Mouse (Mus musculus): Measurements from ENCODE around the gene Ccl22. TPM values are rescaled to one million over a fixed set of nuclear protein-coding genes. Genes with fewer than 3 reads are reported as not detected.
A peak's percentile ranks its signal among the peaks of the same experiment; 100 is the strongest.

The Ccl22 gene
- not detected for total RNA-seq (2021)
- long read RNA-seq, experiment 1: 0 reads
- long read RNA-seq, experiment 2, partial matches to known transcripts: 0 of 1 reads
- long read RNA-seq, experiment 2, other reads (novel, unspliced or antisense): 0 of 1 reads

- intact Hi-C loops (cut with DNase I): no loop called here
- no peak for DNase-seq
These were observed at the start of gene Ccl22 for GRCm38 (mm10) chr8:94745476-94746184. TSS of gene Ccl22 (plus strand) at chr8:94745590.

DNA sequence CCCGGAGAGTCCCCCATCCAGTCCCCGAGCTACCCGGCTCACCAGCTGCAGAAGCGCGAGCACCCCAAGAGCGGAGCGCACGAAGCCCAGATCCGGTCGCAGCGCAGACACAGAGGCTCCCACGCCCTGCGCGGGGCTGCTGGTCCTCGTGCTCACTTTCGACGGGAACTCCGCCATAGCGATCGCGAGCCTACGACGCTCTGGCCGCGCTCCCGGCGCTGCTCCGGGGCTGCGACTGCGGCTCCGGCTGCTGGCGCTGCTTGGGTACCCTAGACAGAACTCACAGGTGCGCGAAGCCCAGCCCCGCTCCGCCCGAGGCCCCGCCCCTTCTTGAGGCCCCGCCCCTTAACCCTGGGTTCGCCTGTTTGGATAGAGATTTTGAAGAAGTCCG, 49.4 kb upstream of the Ccl22 start, which contains the start of gene Pllp:
Pllp (minus strand) TSS at position 285 of the 391 bp plus-strand sequence.
- intact Hi-C loops (cut with DNase I): no loop called here
- DNase-seq: no peak

DNA sequence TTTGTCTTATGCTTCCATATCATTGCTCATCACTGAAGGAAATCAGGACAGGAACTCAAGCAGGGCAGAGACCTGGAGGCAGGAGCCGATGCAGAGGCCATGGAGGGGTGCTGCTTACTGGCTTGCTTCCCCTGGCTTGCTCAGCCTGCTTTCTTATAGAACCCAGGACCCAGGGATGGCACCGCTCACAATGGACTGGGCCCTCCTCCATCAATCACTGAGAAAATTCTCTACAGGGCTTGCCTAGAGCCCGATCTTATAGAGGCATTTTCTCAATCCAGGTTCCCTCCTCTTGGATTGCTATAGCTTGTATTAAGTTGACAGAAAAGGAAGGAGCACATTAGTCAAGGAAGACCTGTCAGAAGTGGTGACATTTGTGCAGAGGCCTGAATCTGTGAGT, 48.8 kb upstream of the Ccl22 start:
- DNase-seq: no peak
- intact Hi-C loops (cut with DNase I): no loop called here

DNA sequence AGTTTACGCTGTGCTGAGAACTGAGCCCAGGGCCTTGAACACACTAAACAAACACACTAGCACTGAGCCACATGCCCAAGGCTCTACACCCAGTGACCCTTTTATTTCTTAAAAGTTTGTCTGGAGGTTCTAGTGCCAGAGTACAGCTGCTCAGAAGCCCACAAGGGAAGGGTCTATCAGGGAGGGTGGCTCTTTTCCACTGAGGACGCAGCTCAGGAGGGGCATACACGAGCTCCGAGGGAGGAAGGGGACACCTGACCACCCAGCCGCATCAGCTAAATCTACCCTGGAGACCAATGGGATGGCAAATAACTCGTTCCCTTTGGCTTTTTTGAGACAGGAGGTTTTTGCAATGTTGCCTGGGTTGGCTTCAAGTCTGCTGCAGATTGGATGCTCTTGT, 47.4 kb upstream of the Ccl22 start:
- intact Hi-C loops (cut with DNase I): no loop called here
- peak in 1 of 2 experiments; percentile 3 for DNase-seq

- DNase-seq: no peak
- intact Hi-C loops (cut with DNase I): no loop called here
These were observed 46.0 kb upstream of the Ccl22 start for GRCm38 (mm10) chr8:94699366-94699765.

DNA sequence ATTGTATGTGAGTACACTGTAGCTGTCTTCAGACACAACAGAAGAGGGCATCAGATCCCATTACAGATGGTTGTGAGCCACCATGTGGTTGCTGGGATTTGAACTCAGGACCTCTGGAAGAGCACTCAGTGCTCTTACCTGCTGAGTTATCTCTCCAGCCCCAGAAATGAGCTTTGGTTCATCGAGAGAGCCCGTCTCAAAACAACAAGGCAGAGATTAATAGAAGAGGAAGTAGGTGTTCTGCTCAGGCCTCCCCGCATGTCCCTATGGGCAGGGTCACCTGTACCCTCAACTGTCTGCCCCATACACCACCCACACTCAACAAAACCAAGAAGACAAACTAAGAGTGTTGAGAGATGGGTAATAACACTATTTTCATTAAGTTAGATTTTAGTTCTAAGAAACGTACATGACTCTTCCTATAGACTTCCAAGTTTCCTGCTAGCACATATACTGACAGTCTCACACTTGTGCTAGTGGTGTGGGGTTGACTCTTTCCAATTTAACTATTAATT, 44.9 kb upstream of the Ccl22 start:
- no peak for DNase-seq
- intact Hi-C loops (cut with DNase I): loop anchor here (5.0 kb wide), 2 partner anchors 173 to 207 kb away; no protein-coding TSS in a partner anchor

- intact Hi-C loops (cut with DNase I): loop anchor here (2.0 to 5.0 kb wide), 4 partner anchors 35 to 205 kb away; partner anchors contain the start of gene Arl2bp
- no peak for DNase-seq
These were observed 43.2 kb upstream of the Ccl22 start for GRCm38 (mm10) chr8:94702156-94702555.

DNA sequence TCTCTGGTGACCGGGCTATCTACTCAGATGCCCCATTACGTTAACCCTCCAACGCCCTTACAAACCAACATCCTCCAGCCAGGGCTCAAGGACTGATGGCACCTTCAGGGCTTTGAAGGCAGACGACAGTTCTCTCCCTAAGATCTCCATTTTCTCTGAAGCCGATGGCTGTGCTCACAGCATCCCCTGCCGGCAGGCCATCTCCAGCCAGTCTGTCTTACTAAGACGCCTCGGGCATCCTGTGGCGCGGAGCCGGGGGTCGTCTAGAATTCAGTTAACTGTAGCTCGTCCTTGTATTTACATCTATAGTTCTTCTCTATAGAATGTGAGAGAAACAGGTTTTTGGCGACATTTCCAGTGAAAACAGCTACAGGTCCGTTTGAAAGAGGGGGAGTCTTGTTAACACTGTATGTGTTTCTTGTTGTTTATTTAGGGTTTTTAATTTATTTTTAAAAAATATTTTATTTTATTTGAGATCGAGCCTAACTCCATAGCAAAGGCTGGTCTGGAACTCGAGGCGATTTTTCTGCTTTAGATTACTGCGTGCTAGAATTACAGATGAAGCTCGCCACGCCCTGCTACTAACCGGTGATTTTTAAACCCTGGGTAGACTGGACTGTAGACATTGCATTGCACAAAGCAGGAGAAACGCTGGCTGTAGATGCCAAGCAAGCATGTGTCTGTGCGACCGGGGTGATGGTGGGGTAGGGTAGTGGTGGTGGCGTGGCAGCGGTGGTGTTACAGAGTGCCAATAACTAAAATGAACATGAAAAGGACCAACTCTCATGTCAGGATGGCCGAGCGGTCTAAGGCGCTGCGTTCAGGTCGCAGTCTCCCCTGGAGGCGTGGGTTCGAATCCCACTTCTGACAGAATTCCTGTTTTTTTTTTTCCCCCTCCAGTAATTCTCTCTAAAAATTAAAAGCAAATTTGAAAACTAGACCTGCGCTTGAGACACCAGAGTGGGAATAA, 42.3 kb upstream of the Ccl22 start:
- DNase-seq: peak; percentile 71 to 74
- intact Hi-C loops (cut with DNase I): loop anchor here (1.0 to 5.0 kb wide), 5 partner anchors 36 to 213 kb away; partner anchors contain the start of gene Arl2bp

DNA sequence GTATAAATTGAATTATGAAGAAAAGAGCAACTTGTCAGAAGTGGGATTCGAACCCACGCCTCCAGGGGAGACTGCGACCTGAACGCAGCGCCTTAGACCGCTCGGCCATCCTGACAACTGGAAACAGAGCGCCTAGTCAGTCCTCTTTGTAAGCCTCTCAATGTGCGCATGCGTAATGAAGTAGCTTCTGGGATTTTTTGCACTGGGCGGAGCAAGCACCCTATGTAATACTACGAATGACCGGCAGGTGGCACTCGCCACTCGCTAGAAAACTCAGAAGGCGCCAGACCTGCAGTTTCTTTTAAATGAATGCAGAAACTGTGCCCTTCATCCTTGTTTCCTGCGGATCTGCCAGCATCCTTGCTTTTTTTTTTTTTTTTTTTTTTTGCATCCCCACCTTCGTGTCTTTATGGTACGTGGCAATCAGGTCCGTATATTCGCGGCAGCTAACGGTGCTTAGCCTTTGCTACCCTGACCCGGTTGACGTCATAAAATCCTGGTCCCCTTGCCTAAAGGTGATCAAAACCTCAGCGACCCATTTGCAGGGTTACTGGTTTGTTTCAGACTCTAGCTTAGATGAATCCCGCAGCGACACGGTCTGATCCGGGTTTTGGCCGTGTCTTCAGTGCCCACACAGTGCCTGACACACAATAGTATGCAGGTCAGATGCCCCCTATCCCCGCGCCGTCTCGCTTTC, 41.3 kb upstream of the Ccl22 start:
- DNase-seq: peak; percentile 92 to 98
- intact Hi-C loops (cut with DNase I): loop anchor here (1.0 to 5.0 kb wide), 6 partner anchors 37 to 214 kb away; partner anchors contain the start of gene Arl2bp

- intact Hi-C loops (cut with DNase I): loop anchor here (1.0 to 5.0 kb wide), 3 partner anchors 109 to 203 kb away; no protein-coding TSS in a partner anchor
- DNase-seq: no peak
These were observed 40.8 kb upstream of the Ccl22 start for GRCm38 (mm10) chr8:94704669-94704984.

GRCm38 (mm10) chr8:94705581-94706245, 39.7 kb upstream of the Ccl22 start:
- intact Hi-C loops (cut with DNase I): no loop called here
- no peak for DNase-seq

DNA sequence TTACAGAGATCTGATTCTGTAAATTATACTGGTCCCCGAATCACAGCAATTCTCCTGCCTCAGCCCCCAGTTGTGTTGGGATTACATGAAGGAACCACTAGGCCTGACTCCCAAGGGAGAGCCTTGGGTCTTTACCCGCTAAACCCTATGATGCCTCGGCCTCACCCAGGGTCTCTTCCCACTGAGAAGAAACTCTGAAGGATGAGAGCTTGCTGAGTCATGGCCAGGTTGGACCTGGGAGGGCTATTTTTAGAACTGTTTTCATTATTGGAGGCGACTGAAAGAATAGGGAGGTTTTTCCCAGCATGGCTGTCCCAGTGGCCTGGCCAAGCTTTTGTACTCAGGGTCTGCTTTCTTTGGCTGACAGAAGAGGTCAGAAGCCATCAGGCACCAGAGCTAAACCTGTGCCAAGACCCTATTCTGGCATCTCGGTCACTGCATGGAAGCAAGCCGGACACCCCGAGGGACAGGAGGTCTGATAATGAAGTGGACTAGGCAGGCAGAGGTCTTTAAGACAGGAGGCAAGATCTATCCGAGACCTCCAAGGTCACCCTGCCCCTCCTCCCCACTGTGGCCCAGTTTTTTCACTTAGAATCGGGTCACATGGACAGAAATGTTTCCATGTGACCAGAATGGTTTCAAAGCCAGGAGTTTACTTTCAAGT, 38.5 kb upstream of the Ccl22 start:
- no peak for DNase-seq
- intact Hi-C loops (cut with DNase I): no loop called here

DNA sequence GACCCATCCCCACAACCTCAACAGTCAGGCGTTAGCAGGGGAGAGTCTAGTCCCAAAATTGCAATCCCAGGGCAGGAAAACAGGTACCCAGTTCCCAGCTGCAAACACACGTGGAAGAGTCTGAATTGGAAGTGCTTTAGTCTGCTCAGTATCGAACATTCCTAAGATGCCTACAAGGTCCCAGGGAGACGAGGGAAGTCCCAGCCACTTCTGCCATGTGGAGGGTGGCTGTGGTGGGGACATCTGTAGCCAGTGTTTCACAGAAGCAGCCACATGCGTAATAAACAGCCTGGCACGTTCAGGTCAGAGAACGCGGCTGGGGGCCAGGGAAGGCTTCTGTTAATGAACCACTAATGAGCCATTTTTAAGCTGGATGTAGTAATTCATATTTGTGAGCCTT, 35.1 kb upstream of the Ccl22 start:
- no peak for DNase-seq
- intact Hi-C loops (cut with DNase I): no loop called here

DNA sequence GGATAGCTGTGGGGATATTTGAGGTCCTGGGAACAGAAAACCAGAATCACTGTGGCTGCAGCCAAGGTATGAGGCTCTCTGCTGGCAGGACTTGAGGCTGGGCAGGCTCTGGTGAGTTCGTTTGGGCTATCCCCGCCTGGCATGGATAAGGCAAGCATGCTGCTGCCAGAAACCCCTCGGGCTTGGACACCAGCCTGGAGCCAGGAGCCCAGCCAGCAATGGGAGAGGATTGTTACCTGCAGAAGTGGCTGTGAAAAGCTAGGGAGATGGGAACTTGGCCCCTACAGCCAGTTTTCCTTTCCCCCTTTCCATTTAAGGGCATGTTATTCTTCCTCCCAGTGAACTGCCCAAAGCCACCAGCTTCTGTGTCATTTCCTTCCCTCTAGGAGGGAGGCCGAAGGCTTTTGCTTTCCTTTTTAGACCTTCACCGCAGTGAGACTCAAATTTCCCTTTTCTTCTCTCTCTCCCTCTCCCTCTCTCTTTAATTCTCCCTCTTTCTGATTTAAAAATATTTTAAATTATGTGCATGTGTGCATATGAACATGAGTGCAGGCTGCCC, 34.2 kb upstream of the Ccl22 start:
- DNase-seq: no peak
- intact Hi-C loops (cut with DNase I): no loop called here

DNA sequence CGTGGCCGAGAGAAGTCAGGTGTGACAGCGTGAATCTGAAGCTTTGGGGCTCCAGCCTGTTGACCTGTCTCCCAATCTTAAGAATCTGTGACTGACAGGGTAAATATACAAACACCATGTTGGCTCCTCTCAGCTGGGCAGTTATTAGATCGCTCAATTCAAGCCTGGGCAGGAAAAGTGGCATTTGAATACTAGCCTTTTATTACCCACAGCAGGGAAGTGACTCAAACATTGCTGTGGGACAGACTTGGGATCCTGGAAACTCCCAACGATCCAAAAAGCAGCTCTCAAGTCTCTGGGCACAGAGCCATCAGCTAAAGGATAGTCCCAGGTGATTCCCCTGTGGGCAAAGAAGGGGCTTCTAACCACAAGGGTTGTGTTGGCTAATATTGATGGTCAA, 30.8 kb upstream of the Ccl22 start:
- intact Hi-C loops (cut with DNase I): no loop called here
- no peak for DNase-seq

DNA sequence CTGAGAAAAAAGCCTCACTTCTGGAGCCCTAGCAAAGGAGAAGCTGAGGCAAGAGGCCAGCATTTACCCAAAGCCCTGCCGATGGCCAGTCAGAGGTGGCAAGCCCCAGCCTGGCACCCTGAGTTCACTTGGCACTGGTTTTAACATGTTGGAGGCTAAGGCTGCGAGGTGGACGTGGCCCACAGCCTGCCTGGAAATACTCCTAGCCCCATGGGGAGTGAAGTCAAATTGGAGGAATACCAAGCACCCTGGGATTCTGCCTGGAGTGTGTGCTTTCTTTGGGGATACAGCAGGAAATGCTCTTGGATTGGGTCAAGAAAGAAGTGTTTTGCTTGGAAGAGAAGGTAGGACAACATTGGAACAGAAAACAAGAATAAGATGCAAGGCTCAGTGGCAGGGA, 29.5 kb upstream of the Ccl22 start:
- intact Hi-C loops (cut with DNase I): no loop called here
- no peak for DNase-seq

- no peak for DNase-seq
- intact Hi-C loops (cut with DNase I): no loop called here
These were observed 28.5 kb upstream of the Ccl22 start for GRCm38 (mm10) chr8:94716841-94717240.

DNA sequence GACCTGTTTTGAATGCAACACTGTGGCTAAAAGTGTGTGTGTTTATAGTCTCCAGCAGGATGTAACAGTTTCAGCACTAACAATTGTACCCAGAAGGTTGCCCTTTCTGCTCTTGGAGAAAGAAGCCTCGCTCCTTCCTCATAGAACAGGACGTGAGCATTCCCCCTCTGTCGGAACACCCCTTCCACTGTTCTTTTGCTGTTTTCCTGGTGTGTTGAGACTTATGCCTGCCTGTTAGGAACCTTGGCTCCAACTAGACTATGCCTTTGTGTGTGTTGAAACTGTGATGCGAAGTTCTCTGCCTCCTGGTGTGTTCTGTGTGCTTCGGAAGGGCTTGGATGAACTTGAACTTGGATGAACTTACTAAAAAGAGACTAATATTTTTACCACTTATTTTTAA, 19.4 kb upstream of the Ccl22 start:
- intact Hi-C loops (cut with DNase I): no loop called here
- no peak for DNase-seq

DNA sequence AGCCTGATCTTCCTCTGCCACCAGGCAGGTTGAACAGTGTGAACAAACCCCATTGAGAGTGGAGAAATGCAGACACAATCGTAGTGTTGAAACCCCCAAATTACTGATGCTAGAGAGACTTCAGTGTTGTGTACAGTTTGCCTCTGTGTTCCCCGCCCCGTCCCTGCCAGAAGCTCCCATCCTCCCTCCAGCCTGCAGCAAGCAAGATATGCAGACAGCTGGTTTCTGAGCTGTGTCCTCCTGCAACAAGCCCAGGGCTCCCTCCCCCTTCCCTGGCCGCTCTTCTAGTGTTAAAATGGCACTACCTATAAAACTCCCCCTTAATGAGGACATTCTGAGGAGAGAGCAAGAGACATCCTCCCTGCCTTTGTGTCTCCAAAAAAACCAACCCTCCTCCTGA, 16.1 kb upstream of the Ccl22 start:
- no peak for DNase-seq
- intact Hi-C loops (cut with DNase I): no loop called here

Measured in gastrocnemius, postnatal 36 days (tissue).